Mouse (Mus musculus): Measurements from ENCODE around the gene Chchd5. TPM values are rescaled to one million over a fixed set of nuclear protein-coding genes. Genes with fewer than 3 reads are reported as not detected.

The Chchd5 gene
- total RNA-seq, 1 experiment = 37.0 TPM

- Histone ChIP-seq H3K9me3 (ENCODE audit: control insufficient read depth, insufficient read depth, low read depth, low read length) (no peaks in the 10 kb centered on the region), H3K4me1 (ENCODE audit: control insufficient read depth in 2 of 2, insufficient read depth in 2 of 2, low read length in 2 of 2, poor library complexity in 1 of 2) (peaks cover 6 to 11% of the 10 kb centered on the region in 2 experiments; a peak in 1 of 4 replicates), H3K4me3 (ENCODE audit: insufficient read depth in 1 of 2, low read depth in 1 of 2, low read length in 2 of 2, poor library complexity in 1 of 2, severe bottlenecking in 1 of 2) (no peak overlapping the region), H3K9ac (ENCODE audit: insufficient read depth, low read depth, low read length, poor library complexity, severe bottlenecking) (no peak overlapping the region), H3K36me3 (ENCODE audit: control insufficient read depth, insufficient read depth, low read length, poor library complexity, severe bottlenecking) (no peaks in the 10 kb centered on the region), H3K27ac (ENCODE audit: insufficient read depth, low read depth, low read length, poor library complexity, severe bottlenecking) (no peak overlapping the region)
- TF ChIP-seq MAFK (IDR thresholded peaks at IDR 0.05; ENCODE audit: insufficient read depth, low read depth, low read length) = no peak
- TF ChIP-seq CHD2 (IDR thresholded peaks at IDR 0.05; ENCODE audit: low read depth, low read length) = no peak
- TF ChIP-seq ZNF384 (IDR thresholded peaks at IDR 0.05; ENCODE audit: low read depth, low read length) = no peak
- TF ChIP-seq HCFC1 (IDR thresholded peaks at IDR 0.05; ENCODE audit: borderline replicate concordance, insufficient read depth, low read length) = no peak
- TF ChIP-seq ZC3H11A (IDR thresholded peaks at IDR 0.05; ENCODE audit: borderline replicate concordance, low read depth, low read length) = no peak
- no peak for DNase-seq (ENCODE audit: low read depth, low spot score)
- in situ Hi-C loops (cut with MboI; ENCODE audit: low sequenced_read_pairs in 2 of 2, unreplicated experiment in 2 of 2) = loop anchor here in 1 of 2 experiments (10.0 kb wide), 1 partner anchor 81 kb away; no protein-coding TSS in a partner anchor
Observed at GRCm38 (mm10) chr2:129173386-129173785, 43.9 kb downstream of the Chchd5 start.

DNA sequence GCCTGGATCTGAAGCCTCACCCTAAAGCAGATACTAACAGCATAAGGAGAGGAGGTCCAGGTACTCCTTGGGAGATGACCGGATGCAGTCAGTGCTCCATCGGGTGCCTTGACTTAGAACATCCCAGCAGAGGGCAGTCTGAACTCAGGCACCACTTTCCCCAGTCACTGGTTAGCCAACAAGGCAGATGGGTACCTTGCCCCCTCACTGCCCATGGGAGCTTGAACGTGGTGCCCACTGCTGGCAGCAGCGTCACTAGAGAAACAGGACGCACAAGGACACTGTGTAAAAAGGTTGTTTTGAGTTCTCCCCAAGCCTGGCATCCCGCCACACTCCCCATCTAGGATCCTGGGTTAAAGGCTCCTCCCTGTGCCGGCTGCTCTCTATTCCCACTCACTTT is 45.0 kb downstream of the Chchd5 start:
- Histone ChIP-seq H3K27ac (ENCODE audit: insufficient read depth, low read depth, low read length, poor library complexity, severe bottlenecking) (no peak overlapping the region), H3K4me1 (ENCODE audit: control insufficient read depth in 2 of 2, insufficient read depth in 2 of 2, low read length in 2 of 2, poor library complexity in 1 of 2) (peaks cover 6 to 15% of the 10 kb centered on the region in 2 experiments; a peak in 3 of 4 replicates), H3K36me3 (ENCODE audit: control insufficient read depth, insufficient read depth, low read length, poor library complexity, severe bottlenecking) (no peaks in the 10 kb centered on the region), H3K9ac (ENCODE audit: insufficient read depth, low read depth, low read length, poor library complexity, severe bottlenecking) (no peak overlapping the region), H3K9me3 (ENCODE audit: control insufficient read depth, insufficient read depth, low read depth, low read length) (no peaks in the 10 kb centered on the region), H3K4me3 (ENCODE audit: insufficient read depth in 1 of 2, low read depth in 1 of 2, low read length in 2 of 2, poor library complexity in 1 of 2, severe bottlenecking in 1 of 2) (no peak overlapping the region)
- TF ChIP-seq CHD2 (IDR thresholded peaks at IDR 0.05; ENCODE audit: low read depth, low read length) (no peak), MAFK (IDR thresholded peaks at IDR 0.05; ENCODE audit: insufficient read depth, low read depth, low read length) (no peak), HCFC1 (IDR thresholded peaks at IDR 0.05; ENCODE audit: borderline replicate concordance, insufficient read depth, low read length) (no peak), ZC3H11A (IDR thresholded peaks at IDR 0.05; ENCODE audit: borderline replicate concordance, low read depth, low read length) (peak; percentile 45; the same call in 1 of the 2 replicates), ZNF384 (IDR thresholded peaks at IDR 0.05; ENCODE audit: low read depth, low read length) (no peak)
- in situ Hi-C loops (cut with MboI; ENCODE audit: low sequenced_read_pairs in 2 of 2, unreplicated experiment in 2 of 2) = loop anchor here in 1 of 2 experiments (10.0 kb wide), 1 partner anchor 80 kb away; no protein-coding TSS in a partner anchor
- no peak for DNase-seq (ENCODE audit: low read depth, low spot score)

- DNase-seq (ENCODE audit: low read depth, low spot score) = no peak
- TF ChIP-seq MAFK (IDR thresholded peaks at IDR 0.05; ENCODE audit: insufficient read depth, low read depth, low read length) (no peak), CHD2 (IDR thresholded peaks at IDR 0.05; ENCODE audit: low read depth, low read length) (no peak), ZNF384 (IDR thresholded peaks at IDR 0.05; ENCODE audit: low read depth, low read length) (no peak), ZC3H11A (IDR thresholded peaks at IDR 0.05; ENCODE audit: borderline replicate concordance, low read depth, low read length) (no peak), HCFC1 (IDR thresholded peaks at IDR 0.05; ENCODE audit: borderline replicate concordance, insufficient read depth, low read length) (no peak)
- H3K36me3 ChIP-seq (ENCODE audit: control insufficient read depth, insufficient read depth, low read length, poor library complexity, severe bottlenecking) = no peaks in the 10 kb centered on the region
Observed at GRCm38 (mm10) chr2:129175636-129176035, 46.1 kb downstream of the Chchd5 start.

DNA sequence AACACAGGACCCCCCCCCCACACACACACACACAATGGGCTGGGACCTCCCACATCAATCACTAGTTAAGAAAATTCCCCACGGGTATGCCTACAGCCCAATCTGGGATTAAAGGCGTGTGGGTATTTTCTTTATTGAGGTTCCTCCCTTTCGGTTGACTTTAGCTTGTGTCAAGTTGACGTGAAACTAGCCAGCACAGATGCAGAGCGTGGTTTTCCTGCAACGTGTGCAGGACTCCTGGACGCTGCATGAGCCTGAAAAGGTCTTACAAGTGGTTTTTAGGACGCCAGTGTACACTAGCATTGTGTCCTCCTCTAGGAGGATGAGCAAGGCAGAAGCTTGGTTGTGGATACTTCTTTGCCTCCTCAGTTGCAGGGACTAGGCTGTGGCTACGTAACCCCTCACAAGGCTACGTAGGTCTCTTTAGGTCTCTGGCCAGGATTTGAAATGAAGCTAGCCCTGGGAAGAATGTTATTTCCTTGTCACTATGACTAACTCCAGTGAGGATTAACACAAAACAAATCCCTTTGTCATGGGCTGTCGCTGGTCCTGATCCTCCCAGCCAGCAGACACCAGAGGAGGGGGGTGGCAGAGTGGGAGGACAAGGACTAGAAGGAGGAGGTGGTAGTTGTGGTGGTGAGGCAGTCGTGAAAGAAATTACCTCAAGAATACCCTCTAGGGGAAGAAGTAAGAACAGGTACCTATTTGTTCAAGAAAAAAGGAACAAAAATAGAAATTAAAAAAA is 47.3 kb downstream of the Chchd5 start:
- DNase-seq (ENCODE audit: low read depth, low spot score) = no peak
- H3K9ac ChIP-seq (ENCODE audit: insufficient read depth, low read depth, low read length, poor library complexity, severe bottlenecking) = peak overlapping the region; percentile 10; the same call in 1 of the 2 replicates
- no peaks in the 10 kb centered on the region for H3K36me3 ChIP-seq (ENCODE audit: control insufficient read depth, insufficient read depth, low read length, poor library complexity, severe bottlenecking)
- no peak for TF ChIP-seq ZC3H11A (IDR thresholded peaks at IDR 0.05; ENCODE audit: borderline replicate concordance, low read depth, low read length)
- TF ChIP-seq CHD2 (IDR thresholded peaks at IDR 0.05; ENCODE audit: low read depth, low read length) = no peak
- TF ChIP-seq MAFK (IDR thresholded peaks at IDR 0.05; ENCODE audit: insufficient read depth, low read depth, low read length) = no peak
- TF ChIP-seq HCFC1 (IDR thresholded peaks at IDR 0.05; ENCODE audit: borderline replicate concordance, insufficient read depth, low read length) = no peak
- no peak for TF ChIP-seq ZNF384 (IDR thresholded peaks at IDR 0.05; ENCODE audit: low read depth, low read length)
- H3K4me3 ChIP-seq (ENCODE audit: insufficient read depth in 1 of 2, low read depth in 1 of 2, low read length in 2 of 2, poor library complexity in 1 of 2, severe bottlenecking in 1 of 2) = no peak overlapping the region
- peaks cover 12 to 20% of the 10 kb centered on the region in 2 experiments; a peak in 3 of 4 replicates for H3K4me1 ChIP-seq (ENCODE audit: control insufficient read depth in 2 of 2, insufficient read depth in 2 of 2, low read length in 2 of 2, poor library complexity in 1 of 2)
- peak overlapping the region; percentile 75 for H3K27ac ChIP-seq (ENCODE audit: insufficient read depth, low read depth, low read length, poor library complexity, severe bottlenecking)
- no peaks in the 10 kb centered on the region for H3K9me3 ChIP-seq (ENCODE audit: control insufficient read depth, insufficient read depth, low read depth, low read length)
- in situ Hi-C loops (cut with MboI; ENCODE audit: low sequenced_read_pairs in 2 of 2, unreplicated experiment in 2 of 2) = loop anchor here in 1 of 2 experiments (10.0 kb wide), 1 partner anchor 78 kb away; no protein-coding TSS in a partner anchor

More at GRCm38 (mm10) chr2:129175636-129176035, 46.1 kb downstream of the Chchd5 start:
- in situ Hi-C loops (cut with MboI; ENCODE audit: low sequenced_read_pairs in 2 of 2, unreplicated experiment in 2 of 2) = loop anchor here in 1 of 2 experiments (10.0 kb wide), 1 partner anchor 79 kb away; no protein-coding TSS in a partner anchor
- Histone ChIP-seq H3K9me3 (ENCODE audit: control insufficient read depth, insufficient read depth, low read depth, low read length) (no peaks in the 10 kb centered on the region), H3K9ac (ENCODE audit: insufficient read depth, low read depth, low read length, poor library complexity, severe bottlenecking) (no peak overlapping the region), H3K4me1 (ENCODE audit: control insufficient read depth in 2 of 2, insufficient read depth in 2 of 2, low read length in 2 of 2, poor library complexity in 1 of 2) (peaks cover 11 to 18% of the 10 kb centered on the region in 2 experiments; a peak in 3 of 4 replicates), H3K4me3 (ENCODE audit: insufficient read depth in 1 of 2, low read depth in 1 of 2, low read length in 2 of 2, poor library complexity in 1 of 2, severe bottlenecking in 1 of 2) (no peak overlapping the region), H3K27ac (ENCODE audit: insufficient read depth, low read depth, low read length, poor library complexity, severe bottlenecking) (no peak overlapping the region)

Measured in ES-E14 (cell line).